Mouse (Mus musculus) embryonic stem cell, embryonic (primary cell): ENCODE measurements at regions not wholly inside any gene's neighbourhood (a gene's known extent, or its start where the extent isn't known, plus 50 kb on each side); places are given as distances from the start of the nearest gene placed in this dataset.

Experiments used
- CTCF ChIA-PET, 4 experiments: fragments of 300-600 bp in 2 of 4; fragments of 350-600 bp in 2 of 4; sonication (Branson Sonifier 250); formaldehyde crosslinking; loops; one replicate each; lab custom pipeline; 2022; ENCODE audit warnings: inconsistent platforms in 2 of 4; lab: Charles Lee
- POLR2A ChIA-PET, 4 experiments: fragments of 300-600 bp in 2 of 4; fragments of 350-600 bp in 2 of 4; sonication (Branson Sonifier 250); formaldehyde crosslinking; loops; one replicate each; lab custom pipeline; 2022; ENCODE audit warnings: antibody characterized with exemption in 4 of 4, inconsistent platforms in 1 of 4; lab: Charles Lee

GRCm38 (mm10) chr5:101596996-101597395, 67.8 kb downstream of the Nkx6-1 start:
- POLR2A ChIA-PET: no interaction called here
- CTCF ChIA-PET: no interaction called here

GRCm38 (mm10) chr5:101591236-101591635, 73.6 kb downstream of the Nkx6-1 start:
- CTCF ChIA-PET: no interaction called here
- POLR2A ChIA-PET: no interaction called here

GRCm38 (mm10) chr5:101590341-101591124, 74.3 kb downstream of the Nkx6-1 start:
- POLR2A ChIA-PET: no interaction called here
- CTCF ChIA-PET: no interaction called here

- CTCF ChIA-PET: no interaction called here
- POLR2A ChIA-PET: interaction anchor here in 3 of 4 experiments (0.5 to 0.8 kb wide), 3 partner anchors 9 to 27 kb away, joined by 3 read pairs; no protein-coding TSS in a partner anchor
These were observed 91.8 kb downstream of the Nkx6-1 start for GRCm38 (mm10) chr5:101572966-101573365.

- ChIA-PET CTCF (no interaction called here), POLR2A (no interaction called here)
These were observed 99.0 kb downstream of the Nkx6-1 start for GRCm38 (mm10) chr5:101565770-101566169.

- POLR2A ChIA-PET: no interaction called here
- CTCF ChIA-PET: no interaction called here
These were observed 104.4 kb downstream of the Nkx6-1 start for GRCm38 (mm10) chr5:101560366-101560765.

- POLR2A ChIA-PET: no interaction called here
- CTCF ChIA-PET: no interaction called here
These were observed 106.4 kb downstream of the Nkx6-1 start for GRCm38 (mm10) chr5:101558279-101558987.

GRCm38 (mm10) chr5:101557156-101557555, 107.6 kb downstream of the Nkx6-1 start:
- CTCF ChIA-PET: no interaction called here
- POLR2A ChIA-PET: no interaction called here

GRCm38 (mm10) chr5:101543326-101543725, 121.5 kb downstream of the Nkx6-1 start:
- CTCF ChIA-PET: interaction anchor here in 1 of 4 experiments (1.3 kb wide), 1 partner anchor 178 kb away, joined by 3 read pairs; no protein-coding TSS in a partner anchor
- POLR2A ChIA-PET: no interaction called here

GRCm38 (mm10) chr5:101539818-101540217, 125.0 kb downstream of the Nkx6-1 start:
- CTCF ChIA-PET: interaction anchor here in 1 of 4 experiments (1.1 kb wide), 1 partner anchor 175 kb away, joined by 3 read pairs; no protein-coding TSS in a partner anchor
- POLR2A ChIA-PET: no interaction called here

GRCm38 (mm10) chr5:101539254-101539549, 125.6 kb downstream of the Nkx6-1 start:
- CTCF ChIA-PET: interaction anchor here in 2 of 4 experiments (0.5 to 1.1 kb wide), 2 partner anchors 174 to 684 kb away, joined by 3 read pairs; no protein-coding TSS in a partner anchor
- POLR2A ChIA-PET: no interaction called here

- ChIA-PET POLR2A (interaction anchor here in 1 of 4 experiments (0.6 kb wide), 1 partner anchor 10 kb away, joined by 4 read pairs; no protein-coding TSS in a partner anchor), CTCF (interaction anchor here in 3 of 4 experiments (0.5 to 1.1 kb wide), 3 partner anchors 130 to 683 kb away, joined by 3 to 9 read pairs (median 3); no protein-coding TSS in a partner anchor)
These were observed 126.2 kb downstream of the Nkx6-1 start for GRCm38 (mm10) chr5:101538410-101539253.

GRCm38 (mm10) chr5:101537518-101538380, 127.0 kb downstream of the Nkx6-1 start:
- ChIA-PET POLR2A (interaction anchor here in 1 of 4 experiments (0.6 kb wide), 1 partner anchor 9 kb away, joined by 4 read pairs; no protein-coding TSS in a partner anchor), CTCF (interaction anchor here in 1 of 4 experiments (0.5 kb wide), 1 partner anchor 131 kb away, joined by 9 read pairs; no protein-coding TSS in a partner anchor)

GRCm38 (mm10) chr5:101535451-101535850, 129.3 kb downstream of the Nkx6-1 start:
- ChIA-PET POLR2A (interaction anchor here in 1 of 4 experiments (0.6 to 0.9 kb wide), 2 partner anchors 230 to 317 kb away, joined by 3 read pairs; no protein-coding TSS in a partner anchor), CTCF (interaction anchor here in 1 of 4 experiments (0.6 kb wide), 1 partner anchor 13 kb away, joined by 5 read pairs; no protein-coding TSS in a partner anchor)

- ChIA-PET CTCF (no interaction called here), POLR2A (no interaction called here)
These were observed 139.4 kb downstream of the Nkx6-1 start for GRCm38 (mm10) chr5:101525346-101525745.

GRCm38 (mm10) chr5:101524670-101525069, 140.1 kb downstream of the Nkx6-1 start:
- CTCF ChIA-PET: no interaction called here
- POLR2A ChIA-PET: no interaction called here

- CTCF ChIA-PET: no interaction called here
- POLR2A ChIA-PET: interaction anchor here in 1 of 4 experiments (0.6 kb wide), 1 partner anchor 680 kb away, joined by 3 read pairs; no protein-coding TSS in a partner anchor
These were observed 140.9 kb downstream of the Nkx6-1 start for GRCm38 (mm10) chr5:101523902-101524301.

- CTCF ChIA-PET: no interaction called here
These were observed 141.3 kb downstream of the Nkx6-1 start for GRCm38 (mm10) chr5:101523490-101523889.

More at GRCm38 (mm10) chr5:101523490-101523889, 141.3 kb downstream of the Nkx6-1 start:
- POLR2A ChIA-PET: interaction anchor here in 1 of 4 experiments (0.6 kb wide), 1 partner anchor 679 kb away, joined by 3 read pairs; no protein-coding TSS in a partner anchor
